Mouse (Mus musculus) urinary bladder, postnatal 4 days (tissue): ENCODE data around the gene Btnl10.
A peak's percentile ranks its signal among the peaks of the same experiment; 100 is the strongest.

ENCODE experiments used
- DNase-seq, 2 experiments: peaks; one replicate each; pipeline ENCODE4 v3.0.0; 2021 to 2022; ENCODE audit warnings: low spot score in 2 of 2

The Btnl10 gene

DNA sequence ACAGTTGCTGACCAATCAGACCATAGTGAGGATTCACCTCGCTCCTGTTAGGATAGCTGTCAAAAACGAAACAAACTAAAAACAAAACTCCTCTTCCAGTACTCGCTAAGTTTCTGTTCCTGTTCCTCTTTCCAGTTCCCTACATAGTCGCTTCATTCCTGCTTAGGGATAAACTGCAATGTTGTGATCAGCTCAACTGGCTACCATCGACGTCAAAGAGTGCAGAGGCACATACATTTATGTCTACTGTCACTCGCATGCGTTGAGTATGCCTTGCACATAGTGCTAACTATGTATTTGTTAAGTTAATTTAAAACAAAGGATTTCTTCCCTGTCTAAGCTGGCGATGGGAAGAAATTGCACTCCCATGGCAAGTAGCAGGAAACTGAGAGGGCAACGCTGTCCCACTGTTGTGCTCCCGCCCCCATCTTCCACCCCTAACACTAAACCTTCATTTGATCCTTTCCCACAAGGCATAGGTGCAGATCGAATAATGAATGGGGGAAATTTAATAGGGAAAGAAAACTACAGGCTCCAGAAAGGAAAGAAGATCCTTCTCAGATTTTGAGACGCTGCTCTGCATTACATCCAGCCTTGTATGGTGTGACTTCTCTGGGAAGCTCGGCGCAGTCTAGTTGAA, 41.6 kb downstream of the Btnl10 start:
- no peak for DNase-seq

DNA sequence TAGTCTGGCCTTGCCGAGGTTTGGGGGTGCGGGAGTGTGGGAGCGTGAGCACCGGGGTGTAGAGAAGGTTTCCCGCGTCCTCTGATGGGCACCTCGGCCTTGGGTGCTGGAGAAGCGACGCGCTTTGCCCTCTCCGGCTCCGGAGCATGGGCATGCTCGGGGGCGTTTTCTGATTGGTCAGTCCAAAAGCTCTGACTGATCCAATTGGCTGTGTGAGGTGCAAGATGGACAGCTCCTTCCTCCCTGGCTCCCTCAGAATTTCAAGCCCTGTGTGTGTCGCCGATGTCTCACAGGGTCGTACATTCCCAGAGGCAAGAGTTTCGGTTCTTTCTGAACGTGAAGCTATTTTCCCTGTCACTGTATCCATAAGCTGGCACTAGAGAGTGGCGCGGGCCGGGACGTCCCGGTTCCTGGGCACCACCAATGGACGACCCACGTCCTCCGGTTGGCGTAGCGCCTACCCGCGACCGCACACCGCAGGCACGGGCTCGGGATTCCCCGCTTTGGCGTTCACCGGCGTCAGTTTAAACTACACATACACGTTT, 42.3 kb downstream of the Btnl10 start:
- DNase-seq = peak in 1 of 2 experiments; percentile 60

DNA sequence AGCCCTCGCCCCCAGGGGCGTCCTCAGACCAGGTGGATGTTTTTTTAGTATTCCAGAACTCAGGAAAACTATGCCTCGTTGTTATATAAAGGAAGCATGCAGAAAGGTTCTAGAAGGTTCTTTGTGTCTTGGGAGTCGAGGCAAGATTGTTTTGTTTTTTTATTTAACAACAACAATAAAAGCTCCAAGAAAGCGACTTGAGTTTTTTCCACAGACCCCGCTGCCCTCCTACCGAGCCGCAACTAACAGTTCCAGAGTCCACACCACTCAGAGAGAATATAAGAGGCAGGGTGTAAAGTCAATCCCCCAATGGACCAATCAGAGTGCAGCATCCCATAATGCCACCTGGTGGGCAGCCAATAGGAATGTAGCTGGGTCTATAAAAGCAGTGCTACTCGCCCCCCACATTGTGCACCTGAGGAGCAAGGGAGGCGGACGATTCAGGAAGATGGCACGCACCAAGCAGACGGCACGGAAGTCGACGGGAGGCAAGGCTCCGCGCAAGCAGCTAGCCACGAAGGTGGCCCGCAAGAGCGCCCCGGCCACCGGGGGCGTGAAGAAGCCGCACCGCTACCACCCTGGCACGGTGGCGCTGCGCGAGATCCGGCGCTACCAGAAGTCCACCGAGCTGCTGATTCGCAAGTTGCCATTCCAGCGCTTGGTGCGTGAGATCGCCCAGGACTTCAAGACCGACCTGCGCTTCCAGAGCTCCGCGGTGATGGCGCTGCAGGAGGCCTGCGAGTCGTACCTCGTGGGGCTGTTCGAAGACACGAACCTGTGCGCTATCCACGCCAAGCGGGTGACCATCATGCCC, 43.9 kb downstream of the Btnl10 start:
- DNase-seq = no peak

DNA sequence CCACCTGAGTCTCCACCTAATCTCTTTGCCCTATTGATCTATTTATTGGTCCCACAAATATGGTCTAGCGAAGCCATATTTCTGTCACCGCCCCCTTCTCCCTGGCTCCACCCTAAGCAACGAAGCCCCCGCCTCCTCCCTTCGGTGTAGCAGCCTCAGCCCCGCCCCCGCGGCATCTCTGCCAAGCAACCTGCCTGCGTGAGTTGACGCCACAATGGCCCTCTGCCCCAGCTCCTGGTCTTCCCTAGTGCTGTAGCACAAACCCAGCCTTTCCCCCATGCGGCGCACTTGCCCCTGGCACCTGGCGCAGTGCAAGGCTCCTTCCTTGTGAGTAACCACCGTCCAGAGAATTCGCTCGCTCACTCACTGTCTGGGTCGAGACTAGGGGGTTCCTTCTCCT, 45.8 kb downstream of the Btnl10 start:
- no peak for DNase-seq

DNA sequence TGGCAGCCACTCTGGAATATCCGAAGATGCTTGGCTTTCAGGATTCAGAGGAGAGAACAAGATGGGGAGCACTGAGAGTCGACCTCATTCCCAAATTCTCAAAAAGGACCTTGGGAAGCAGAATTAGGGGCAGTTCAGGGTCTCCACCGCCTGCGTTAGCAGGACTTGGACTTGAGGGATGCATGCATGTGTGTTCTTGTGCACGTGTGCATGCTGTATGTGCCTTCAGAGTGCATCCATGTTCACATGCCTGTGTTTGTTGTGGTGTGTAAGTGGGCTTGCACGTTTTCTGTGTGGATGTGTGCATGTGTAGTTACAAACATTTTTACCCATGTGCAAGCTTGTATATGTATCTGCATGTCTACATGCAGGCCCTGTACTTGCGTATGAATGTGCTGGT, 46.5 kb downstream of the Btnl10 start:
- DNase-seq = no peak

DNA sequence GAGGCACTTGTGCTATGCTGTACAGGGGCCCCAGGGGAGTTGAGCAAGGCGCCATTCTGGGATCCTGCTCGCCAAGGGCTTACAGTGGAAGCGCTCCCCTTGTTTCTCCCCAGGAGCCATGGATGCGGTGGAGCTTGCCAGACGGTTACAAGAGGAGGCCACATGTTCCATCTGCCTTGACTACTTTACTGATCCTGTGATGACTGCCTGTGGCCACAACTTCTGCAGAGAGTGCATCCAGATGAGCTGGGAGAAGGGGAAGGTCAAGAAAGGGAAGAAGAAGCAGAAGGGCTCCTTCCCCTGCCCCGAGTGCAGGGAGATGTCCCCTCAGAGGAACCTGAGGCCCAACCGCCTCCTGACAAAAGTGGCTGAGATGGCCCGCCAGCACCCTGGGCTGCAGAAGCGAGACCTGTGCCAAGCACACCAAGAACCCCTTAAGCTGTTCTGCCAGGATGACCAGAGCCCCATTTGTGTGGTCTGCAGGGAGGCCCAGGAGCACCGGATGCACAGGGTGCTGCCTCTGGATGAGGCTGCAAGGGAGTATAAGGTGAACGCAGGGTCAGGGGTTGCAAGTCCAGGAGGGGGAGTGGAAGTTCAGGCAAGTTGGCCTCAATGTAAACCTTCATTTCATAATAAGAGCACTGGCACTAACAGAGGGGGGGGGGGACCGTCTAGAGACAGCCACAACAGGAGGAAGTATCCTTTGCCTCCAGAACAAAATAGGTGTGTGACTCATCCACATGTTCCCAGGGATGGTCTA, 47.5 kb downstream of the Btnl10 start:
- peak in 1 of 2 experiments; percentile 55 for DNase-seq

DNA sequence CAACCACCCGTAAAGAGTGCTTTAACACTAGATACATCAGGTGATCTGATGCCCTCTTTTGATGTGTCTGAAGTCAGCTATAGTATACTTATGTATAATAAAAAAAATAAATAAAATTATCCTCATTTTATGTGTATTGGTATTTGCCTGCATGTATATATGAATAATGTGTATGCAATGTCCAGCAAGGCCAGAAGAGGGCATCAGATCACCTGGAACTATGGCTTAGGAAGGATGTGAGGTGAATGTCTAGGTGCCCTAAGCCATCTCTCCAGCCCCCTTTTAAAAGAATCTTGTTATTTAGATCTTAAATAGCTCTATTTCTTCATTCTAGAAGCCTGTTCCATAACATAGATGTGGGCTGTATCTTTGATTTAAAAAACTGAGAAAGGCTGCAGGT, 49.6 kb downstream of the Btnl10 start:
- no peak for DNase-seq

DNA sequence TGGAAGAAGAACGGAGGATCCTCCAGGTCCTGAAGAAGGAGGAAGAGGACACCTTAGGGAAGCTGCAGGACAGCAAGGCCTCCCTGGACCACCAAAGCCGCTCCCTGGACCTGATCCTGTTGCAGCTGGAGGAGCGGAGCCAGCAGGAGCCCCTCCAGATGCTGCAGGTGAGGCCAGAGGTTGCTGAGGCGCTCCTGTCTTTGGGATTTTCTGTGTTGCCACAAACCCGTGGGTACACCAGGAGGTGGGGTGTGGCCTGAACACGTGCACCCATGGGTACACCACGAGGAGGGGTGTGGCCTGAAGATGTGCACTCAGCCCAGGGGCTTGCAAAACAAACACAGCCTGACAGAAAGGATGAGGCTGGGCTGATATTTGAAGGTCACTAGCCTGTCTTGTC, 50.8 kb downstream of the Btnl10 start:
- DNase-seq = no peak

DNA sequence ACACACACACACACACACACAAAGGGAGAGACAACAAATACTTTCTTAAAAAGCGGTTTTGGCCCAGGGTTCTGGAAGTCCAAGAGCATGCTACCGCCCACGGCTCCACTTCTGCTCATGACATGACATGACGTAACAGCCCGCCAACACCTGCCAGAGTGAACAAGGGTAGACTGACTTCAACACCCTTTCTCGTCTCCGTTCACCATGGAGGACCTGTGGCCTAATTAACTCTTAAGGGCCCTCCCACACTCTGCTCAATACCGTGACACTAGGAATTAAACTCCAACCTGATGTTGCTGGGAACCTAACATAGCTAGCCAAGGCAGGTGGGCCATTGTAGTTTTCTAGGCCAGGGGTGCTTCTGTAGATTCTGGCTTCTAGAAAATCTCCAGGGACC, 51.3 kb downstream of the Btnl10 start:
- DNase-seq = no peak

DNA sequence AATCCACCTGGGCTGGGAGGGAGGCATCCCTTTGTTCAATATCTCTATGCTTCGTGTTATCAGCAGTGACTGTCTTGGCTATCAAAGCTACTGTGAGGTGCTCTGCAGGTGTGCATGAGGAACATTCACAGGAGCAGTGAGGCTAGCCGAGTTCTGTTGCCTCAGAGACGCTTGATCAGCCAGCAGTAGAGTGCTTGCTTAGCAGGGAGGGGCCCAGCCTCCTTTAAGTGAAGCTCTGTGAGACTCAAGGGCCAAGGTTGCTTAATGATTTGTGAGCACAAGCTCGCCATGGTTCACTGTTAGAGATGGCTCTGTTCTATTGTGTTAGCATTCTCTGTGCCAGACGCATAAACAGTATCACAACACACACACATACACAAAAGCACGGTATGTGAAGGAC, 52.0 kb downstream of the Btnl10 start:
- no peak for DNase-seq

DNA sequence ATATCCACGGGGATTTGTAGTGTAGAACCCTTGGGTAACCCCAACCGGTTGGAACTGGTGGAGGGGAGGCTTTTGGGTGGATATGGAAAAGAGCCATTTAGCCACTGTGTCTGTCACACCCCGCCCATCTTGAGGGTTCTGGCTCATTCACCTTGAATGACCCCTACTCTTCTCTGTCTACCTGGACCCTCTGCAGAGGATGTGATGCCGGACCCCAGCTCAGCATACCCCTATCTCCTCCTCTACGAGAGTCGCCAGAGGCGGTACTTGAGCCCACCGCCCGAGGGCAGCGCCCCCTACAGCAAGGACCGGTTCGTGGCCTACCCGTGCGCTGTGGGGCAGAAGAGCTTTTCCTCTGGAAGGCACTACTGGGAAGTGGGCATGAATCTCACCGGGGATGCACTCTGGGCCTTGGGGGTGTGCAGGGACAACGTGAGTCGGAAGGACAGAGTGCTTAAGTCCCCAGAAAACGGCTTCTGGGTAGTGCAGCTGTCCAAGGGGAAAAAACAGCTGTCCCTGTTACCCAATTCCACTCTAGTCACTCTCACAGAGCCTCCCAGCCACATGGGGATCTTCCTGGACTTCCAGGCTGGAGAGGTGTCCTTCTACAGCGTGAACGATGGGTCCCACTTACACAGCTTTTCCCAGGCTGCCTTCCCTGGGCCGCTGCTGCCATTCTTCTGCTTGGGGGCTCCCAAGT, 53.3 kb downstream of the Btnl10 start:
- DNase-seq = no peak

DNA sequence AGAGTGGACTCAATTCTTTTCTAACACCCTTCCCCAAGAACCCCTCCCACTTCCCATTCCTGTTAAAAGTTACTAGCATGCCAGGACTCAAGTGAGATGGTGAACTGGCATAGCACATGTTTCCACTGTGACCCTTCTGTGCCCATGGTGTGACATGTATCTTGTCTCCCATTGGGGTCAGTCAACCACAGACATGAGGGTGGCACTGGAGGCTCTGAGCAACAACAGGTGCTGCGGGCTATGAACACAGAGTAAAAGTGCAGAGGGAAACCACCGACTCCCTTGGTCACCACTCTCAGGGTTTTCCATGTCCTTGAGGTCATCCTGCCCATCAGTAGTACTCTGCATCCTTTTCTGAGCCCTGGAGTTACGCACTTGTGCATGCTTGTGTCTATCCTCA, 54.1 kb downstream of the Btnl10 start:
- no peak for DNase-seq

DNA sequence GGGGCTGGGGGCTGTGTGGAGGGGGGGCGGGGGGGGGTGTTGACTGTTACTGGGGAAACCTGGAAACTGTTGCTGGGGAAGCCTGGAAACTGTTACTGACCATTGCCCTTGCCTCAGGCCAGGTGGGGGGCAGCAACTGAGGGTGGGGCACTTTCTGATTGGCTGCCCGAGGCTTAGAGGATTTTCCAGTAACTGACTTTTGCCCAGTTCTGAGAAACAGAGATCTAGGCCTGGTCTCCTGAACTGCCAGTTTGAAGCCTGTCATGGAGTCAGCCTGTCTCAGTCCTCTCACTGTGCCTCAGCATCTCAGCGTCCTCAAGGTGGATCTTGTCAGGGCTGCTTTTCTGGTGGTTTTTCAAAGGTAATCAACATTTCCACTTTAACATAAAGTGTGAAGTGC, 56.7 kb downstream of the Btnl10 start:
- no peak for DNase-seq
